Mouse (Mus musculus): ENCODE results near the gene Rnf135.
A peak's percentile ranks its signal among the peaks of the same experiment; 100 is the strongest.

DNA sequence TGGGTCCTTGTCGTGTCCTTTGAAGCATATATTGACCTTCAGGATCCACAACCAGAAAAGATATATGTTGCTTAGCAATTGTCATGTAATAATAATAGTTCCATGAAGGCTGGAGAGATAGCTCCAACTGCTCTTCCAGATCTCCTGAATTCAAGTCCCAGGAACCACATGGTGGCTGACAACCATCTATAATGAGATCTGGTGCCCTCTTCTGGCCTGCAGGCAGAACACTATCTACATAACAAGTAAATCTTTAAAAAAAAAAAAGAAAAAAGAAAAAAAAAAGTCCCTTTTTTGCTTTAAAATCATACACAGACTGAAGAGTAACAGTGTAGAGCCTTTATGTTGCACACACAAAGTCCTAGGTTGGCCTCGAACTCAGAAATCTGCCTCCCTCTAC lies 16.1 kb downstream of the Rnf135 start:
- TF ChIP-seq CTCF (IDR thresholded peaks at IDR 0.05; ENCODE audit: borderline replicate concordance, extremely low read depth, insufficient read depth, insufficient read length): peak; percentile 10; the same call in 1 of the 2 replicates
- TF ChIP-seq POLR2A (IDR thresholded peaks at IDR 0.05; ENCODE audit: borderline replicate concordance, extremely low read depth, insufficient read depth, insufficient read length, poor library complexity, severe bottlenecking): no peak

All from brain, embryonic 14.5 days (tissue).